7 mouse cellular contexts compared by ENCODE assay signal in the genomic region with DNA sequence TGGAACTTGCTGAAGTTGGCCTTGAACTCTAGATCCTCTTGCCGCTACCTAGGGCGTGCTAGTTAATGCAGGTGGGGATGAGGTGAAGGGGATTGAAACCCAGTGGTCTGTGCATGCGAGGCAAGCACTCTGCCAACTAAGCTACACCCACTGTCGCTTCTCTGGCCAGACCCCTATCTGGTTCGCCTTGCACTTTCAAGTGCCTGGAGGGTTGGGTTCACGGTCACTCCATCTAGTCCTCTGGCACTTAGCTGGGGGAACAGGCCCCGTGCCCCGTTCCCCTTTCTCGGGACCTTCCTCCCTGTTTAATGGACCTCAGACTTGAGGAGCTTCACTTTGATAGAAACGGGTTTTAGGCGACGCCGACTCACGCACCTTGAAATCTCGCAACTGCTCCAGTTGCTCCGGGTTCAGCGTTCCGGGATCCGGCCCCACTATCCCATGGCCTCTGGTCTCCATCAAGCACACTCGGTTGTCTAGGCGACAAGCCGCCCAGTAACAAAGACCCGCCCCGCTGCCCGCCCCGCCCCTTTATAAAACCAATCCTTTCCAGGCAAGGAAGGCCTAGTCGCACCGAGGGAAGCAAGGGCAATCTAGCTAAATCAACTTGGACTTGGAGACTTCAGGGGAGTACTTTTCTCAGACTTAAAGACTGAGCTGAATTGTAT. TPM values are rescaled to one million over a fixed set of nuclear protein-coding genes. Genes with fewer than 3 reads are reported as not detected.
DNase-seq lines count a peak whose midpoint lies in the region; ATAC-seq lines count a peak whose summit lies in the region.

No protein-coding gene starts in this region.

- H3K27me3 ChIP-seq in heart, embryonic 12.5 days (replicated peaks), result no peaks in the 10 kb centered on the region

- 7% methylated on average over 28 of the region's 28 CpGs for WGBS in heart, embryonic 12.5 days

- no peaks in the 10 kb centered on the region for H3K9me3 ChIP-seq in heart, embryonic 12.5 days (replicated peaks)

- H3K4me3 ChIP-seq in heart, embryonic 12.5 days, result peak overlapping the region; percentile 35

- peak overlapping the region; percentile 53; the same call in 1 of the 2 replicates for H3K9ac ChIP-seq in heart, embryonic 12.5 days

- H3K4me1 ChIP-seq in heart, embryonic 12.5 days (replicated peaks), result peaks cover 35% of the 10 kb centered on the region

- peak; percentile 78 for ATAC-seq in heart, embryonic 12.5 days (ENCODE audit: insufficient number of reproducible peaks, low FRiP score)

- H3K27ac ChIP-seq in heart, embryonic 12.5 days (ENCODE audit: poor library complexity, severe bottlenecking), result peak overlapping the region; percentile 71

- no peaks in the 10 kb centered on the region for H3K36me3 ChIP-seq in heart, embryonic 12.5 days

- peak; percentile 65 for DNase-seq in adrenal gland, postnatal 14 days
- peak; percentile 85 for DNase-seq in embryo, embryonic 11 days
- DNase-seq in kidney, postnatal 10 days, result peak; percentile 55
- peak; percentile 62 for DNase-seq in lung, postnatal 36 days
- peak; percentile 67 for DNase-seq in yolk sac, embryonic 10.5 days (ENCODE audit: low spot score)
- no peak for DNase-seq in cerebellum, adult 11 months

- H3K4me2 ChIP-seq in heart, embryonic 12.5 days, result peak overlapping the region; percentile 76

RNA-seq across cellular contexts. Expression of a gene that starts 5.5 kb away (rescaled TPM):
- 21.8 and 28.1 TPM in 2 replicates for total RNA-seq in adrenal gland, postnatal 14 days (2021)
- polyA plus RNA-seq in heart, embryonic 12.5 days (2016; fragmentation: Nextera tagmentation; extraction: Ambion mirVana), result 1.1 and 1.7 TPM in 2 replicates

RNA-seq across cellular contexts. Expression of a gene that starts 7.6 kb away (rescaled TPM):
- total RNA-seq in adrenal gland, postnatal 14 days (2021), result 4.0 and 4.4 TPM in 2 replicates
- 5.3 and 5.7 TPM in 2 replicates for polyA plus RNA-seq in heart, embryonic 12.5 days (2016; fragmentation: Nextera tagmentation; extraction: Ambion mirVana)

RNA-seq across cellular contexts. Expression of a gene that starts 28.9 kb away (rescaled TPM):
- total RNA-seq in adrenal gland, postnatal 14 days (2021), result not detected in 2 replicates
- 0.57 TPM in 1 of 2 replicates, not detected in the other for polyA plus RNA-seq in heart, embryonic 12.5 days (2016; fragmentation: Nextera tagmentation; extraction: Ambion mirVana)

RNA-seq across cellular contexts. Expression of a gene that starts 29.5 kb away (rescaled TPM):
- 87.6 and 87.8 TPM in 2 replicates for total RNA-seq in adrenal gland, postnatal 14 days (2021)
- polyA plus RNA-seq in heart, embryonic 12.5 days (2016; fragmentation: Nextera tagmentation; extraction: Ambion mirVana), result 57.4 and 62.0 TPM in 2 replicates

RNA-seq across cellular contexts. Expression of a gene that starts 59.5 kb away (rescaled TPM):
- 10.7 and 10.9 TPM in 2 replicates for total RNA-seq in adrenal gland, postnatal 14 days (2021)
- 8.5 and 9.7 TPM in 2 replicates for polyA plus RNA-seq in heart, embryonic 12.5 days (2016; fragmentation: Nextera tagmentation; extraction: Ambion mirVana)
